Mouse (Mus musculus) CH12.LX (cell line): ENCODE results near the gene Brd3os.

Source experiments
- CTCF ChIP-seq, 2 experiments: IDR thresholded peaks in 1 of 2; conservative IDR thresholded peaks in 1 of 2; 2 replicates each; pipeline ENCODE4 v1.5.1; 2011 to 2012; ENCODE audit warnings: low read depth in 2 of 2, low read length in 2 of 2, improper control_type of control experiment in 1 of 2, inconsistent platforms in 1 of 2, mild to moderate bottlenecking in 1 of 2, moderate library complexity in 1 of 2
- ZKSCAN1 ChIP-seq: IDR thresholded peaks from 2 replicates; pipeline ENCODE4 v1.6.1; 2012; ENCODE audit warnings: low read depth, inconsistent platforms, low read length, improper control_type of control experiment, borderline replicate concordance

DNA sequence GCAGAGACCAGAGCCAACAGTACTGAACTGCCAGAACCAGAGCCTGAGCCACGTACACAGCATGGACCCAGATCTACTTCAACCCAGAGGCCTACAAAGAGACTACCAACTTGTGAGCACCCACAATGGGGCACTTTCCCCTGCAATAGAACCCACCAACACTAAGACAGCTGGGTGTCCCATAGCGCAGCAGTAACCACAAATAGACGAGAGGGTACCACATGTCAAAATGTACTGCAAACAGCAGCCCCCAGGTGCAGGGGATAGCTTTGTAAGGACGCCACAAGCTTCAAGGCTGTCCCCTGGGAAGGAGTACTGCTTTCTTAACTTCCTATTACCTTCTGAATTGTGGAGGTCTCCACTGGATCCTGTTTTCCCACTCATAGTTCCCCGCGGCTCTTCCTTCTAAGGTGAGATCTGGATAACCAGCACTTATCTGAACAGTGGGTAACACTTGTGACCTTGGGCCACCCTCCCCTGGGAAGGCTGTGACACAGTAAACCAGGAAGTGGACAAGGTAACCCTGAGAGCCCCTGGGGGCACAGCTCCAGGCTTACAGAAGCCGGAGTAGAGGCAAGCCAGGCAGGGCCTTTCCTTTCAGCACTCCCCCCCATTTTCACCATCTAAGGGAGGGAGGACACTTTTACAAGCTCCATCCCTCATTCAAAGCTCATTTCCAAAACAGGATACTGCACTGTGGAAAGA lies 31.1 kb downstream of the Brd3os start:
- TF ChIP-seq ZKSCAN1 (no peak), CTCF (conservative IDR thresholded peaks at IDR 0.05 in 1 of 2, IDR thresholded peaks at IDR 0.05 in 1 of 2; ENCODE audit: low read depth in 2 of 2, low read length in 2 of 2) (no peak)
